Mouse (Mus musculus) ES-Bruce4 (cell line): Measurements from ENCODE around the gene Ebf4. TPM values are rescaled to one million over a fixed set of nuclear protein-coding genes. Genes with fewer than 3 reads are reported as not detected.

Source experiments
- H3K27ac ChIP-seq: 2 replicates; pipeline ENCODE4 v1.5.1; 2012; ENCODE audit warnings: low read length, inconsistent platforms; ENCODE audit not compliant: insufficient read depth
- H3K27me3 ChIP-seq: 2 replicates; pipeline ENCODE4 v1.6.1; 2012; ENCODE audit warnings: mild to moderate bottlenecking, low read length, inconsistent platforms; ENCODE audit not compliant: control insufficient read depth, poor library complexity, insufficient read depth, severe bottlenecking
- H3K36me3 ChIP-seq: 2 replicates; pipeline ENCODE4 v1.6.1; 2012; ENCODE audit warnings: inconsistent platforms, mild to moderate bottlenecking, low read length, moderate library complexity; ENCODE audit not compliant: control insufficient read depth, poor library complexity, insufficient read depth, severe bottlenecking
- H3K4me1 ChIP-seq: one replicate; pipeline ENCODE4 v1.8.1; 2011; ENCODE audit warnings: low read length; ENCODE audit not compliant: control insufficient read depth, insufficient read depth
- H3K4me3 ChIP-seq: 2 replicates; pipeline ENCODE4 v1.5.1; 2011; ENCODE audit warnings: low read depth, mild to moderate bottlenecking, low read length
- H3K9ac ChIP-seq: 2 replicates; pipeline ENCODE4 v1.6.1; 2012; ENCODE audit warnings: low read depth, mild to moderate bottlenecking, inconsistent platforms; ENCODE audit not compliant: poor library complexity, severe bottlenecking
- H3K9me3 ChIP-seq: replicated peaks from 2 replicates; pipeline ENCODE4 v1.6.1; 2012; ENCODE audit warnings: mild to moderate bottlenecking, low read length, inconsistent platforms; ENCODE audit not compliant: control insufficient read depth, poor library complexity, insufficient read depth, severe bottlenecking
- CTCF ChIP-seq: IDR thresholded peaks from one replicate; pipeline ENCODE4 v1.8.1; 2011; ENCODE audit warnings: low read depth, low read length
- EP300 ChIP-seq: IDR thresholded peaks from 2 replicates; pipeline ENCODE4 v1.6.1; 2011; ENCODE audit warnings: low read depth, low read length; ENCODE audit not compliant: insufficient read depth
- POLR2A ChIP-seq: IDR thresholded peaks from one replicate; pipeline ENCODE4 v1.8.1; 2011; ENCODE audit warnings: low read length; ENCODE audit not compliant: insufficient read depth
- polyA plus RNA-seq: library from polyadenylated mRNA; stranded (reverse); fragments of >200 nt; gene quantifications from 2 replicates; pipeline ENCODE4 v1.2.4, GENCODE M21; 2011; ENCODE audit warnings: low read depth; ENCODE audit not compliant: missing spikeins, insufficient read depth, insufficient read length

The Ebf4 gene
- polyA plus RNA-seq, 1 experiment = 4.8 TPM

DNA sequence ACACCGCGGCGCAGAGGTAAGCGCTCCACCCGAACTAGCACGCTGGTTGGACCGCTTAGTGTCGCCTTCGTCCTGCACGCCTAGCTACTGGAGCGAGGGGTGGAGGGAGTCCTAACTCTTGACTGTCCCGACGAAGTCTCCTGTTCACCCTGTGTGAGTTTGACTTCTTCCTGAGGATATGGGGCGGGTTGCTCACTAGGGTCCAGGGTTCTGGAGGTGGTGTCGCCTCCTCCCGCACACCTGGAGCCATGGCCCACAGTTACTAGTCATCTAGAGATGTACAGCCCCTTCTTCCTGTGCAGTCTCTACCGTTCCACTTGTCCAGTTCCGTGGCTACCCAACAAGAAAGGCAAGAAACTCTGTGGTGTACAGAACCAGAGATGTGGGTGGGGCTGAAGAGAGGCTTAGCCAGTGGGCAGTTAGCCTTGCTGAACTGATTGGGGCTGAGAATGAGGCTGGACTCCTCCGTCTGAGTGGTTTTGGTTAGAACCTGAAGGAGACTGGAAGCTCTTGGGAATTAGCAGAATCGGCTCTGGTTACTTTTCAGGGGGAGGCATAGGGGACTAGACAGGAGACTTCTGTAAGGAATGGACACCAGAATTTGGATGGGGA lies 1.3 kb downstream of the Ebf4 start:
- Histone ChIP-seq H3K27me3 (0 out of 2 replicates have a peak, but pooled peaks cover 3% of the 10 kb centered on the region), H3K9ac (peak overlapping the region; percentile 41), H3K27ac (no peak overlapping the region), H3K9me3 (no peaks in the 10 kb centered on the region), H3K36me3 (no peaks in the 10 kb centered on the region), H3K4me3 (peak overlapping the region; percentile 57), H3K4me1 (no peaks in the 10 kb centered on the region)
- TF ChIP-seq POLR2A = no peak
- no peak for TF ChIP-seq CTCF
- no peak for TF ChIP-seq EP300

DNA sequence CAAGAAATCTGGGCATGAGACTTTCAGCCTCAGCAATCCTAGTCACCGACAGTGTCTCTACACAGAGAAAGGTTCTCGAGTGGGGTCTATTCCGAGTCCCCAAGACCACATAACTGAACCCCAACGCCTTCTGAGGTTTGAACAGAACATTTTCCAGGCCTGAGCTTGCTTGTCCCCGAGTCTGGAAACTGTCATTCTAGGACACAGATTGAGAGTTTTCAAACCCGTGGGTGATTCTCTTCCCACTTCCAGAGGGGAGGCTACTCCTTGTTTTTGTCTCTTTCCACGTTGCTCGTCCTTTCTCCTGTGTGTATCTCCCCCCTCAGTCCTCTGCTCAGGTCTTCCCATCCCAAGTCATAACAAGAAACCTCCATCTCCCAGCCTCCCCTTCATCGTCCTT lies 2.6 kb downstream of the Ebf4 start:
- H3K27me3 ChIP-seq = 0 out of 2 replicates have a peak, but pooled peaks cover 3% of the 10 kb centered on the region
- no peak overlapping the region for H3K27ac ChIP-seq
- H3K9ac ChIP-seq = no peak overlapping the region
- no peak overlapping the region for H3K4me3 ChIP-seq
- H3K9me3 ChIP-seq = no peaks in the 10 kb centered on the region
- H3K36me3 ChIP-seq = no peaks in the 10 kb centered on the region
- TF ChIP-seq EP300 = no peak
- TF ChIP-seq POLR2A = no peak
- no peak for TF ChIP-seq CTCF
- H3K4me1 ChIP-seq = no peaks in the 10 kb centered on the region

DNA sequence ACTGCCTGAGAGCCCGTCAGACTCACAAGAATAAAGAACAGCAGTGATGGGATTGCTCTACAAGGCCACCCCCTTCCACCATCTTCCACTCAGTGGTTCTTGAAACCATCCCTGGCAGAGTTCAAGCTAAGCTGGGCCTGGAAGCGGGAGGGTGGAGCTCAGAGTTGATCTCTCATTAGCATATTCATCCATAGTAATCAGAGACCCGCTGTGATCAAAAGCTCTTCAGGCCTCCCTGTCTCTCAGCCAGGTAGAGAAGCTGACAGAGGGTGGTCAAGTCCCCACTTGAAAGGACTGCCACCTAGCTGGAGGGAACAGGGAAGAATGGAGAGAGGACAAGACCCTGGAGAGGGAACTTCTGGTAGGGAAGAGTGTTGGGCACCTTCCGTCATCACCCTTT lies 8.0 kb downstream of the Ebf4 start:
- no peaks in the 10 kb centered on the region for H3K27me3 ChIP-seq
- H3K4me1 ChIP-seq = no peaks in the 10 kb centered on the region
- H3K4me3 ChIP-seq = no peak overlapping the region
- H3K9ac ChIP-seq = no peak overlapping the region
- TF ChIP-seq POLR2A = no peak
- TF ChIP-seq CTCF = no peak
- no peak for TF ChIP-seq EP300
- H3K36me3 ChIP-seq = no peaks in the 10 kb centered on the region
- no peaks in the 10 kb centered on the region for H3K9me3 ChIP-seq
- no peak overlapping the region for H3K27ac ChIP-seq

DNA sequence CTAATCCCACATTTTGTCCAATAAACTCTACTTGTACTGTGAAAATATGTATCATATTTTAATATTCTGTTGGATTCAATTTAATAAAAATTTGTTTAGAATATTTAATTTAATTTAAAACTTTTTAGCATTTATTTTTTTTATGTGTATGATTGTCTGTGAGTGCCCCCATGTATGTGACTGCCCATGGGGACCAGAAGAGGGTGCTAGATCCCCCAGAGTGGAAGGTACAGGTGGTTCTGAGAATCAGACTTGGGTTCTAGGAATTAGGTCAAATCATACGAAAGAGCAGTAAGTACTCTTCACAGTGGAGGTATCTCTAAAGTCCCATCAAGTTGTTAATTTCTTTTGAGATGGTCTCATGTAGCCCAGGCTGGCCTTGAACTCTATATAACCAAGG lies 32.1 kb downstream of the Ebf4 start:
- Histone ChIP-seq H3K4me1 (no peaks in the 10 kb centered on the region), H3K36me3 (no peaks in the 10 kb centered on the region), H3K27ac (no peak overlapping the region), H3K9me3 (no peaks in the 10 kb centered on the region), H3K27me3 (no peaks in the 10 kb centered on the region), H3K4me3 (no peak overlapping the region), H3K9ac (no peak overlapping the region)
- TF ChIP-seq CTCF = peak; percentile 8
- TF ChIP-seq EP300 = no peak
- TF ChIP-seq POLR2A = no peak

DNA sequence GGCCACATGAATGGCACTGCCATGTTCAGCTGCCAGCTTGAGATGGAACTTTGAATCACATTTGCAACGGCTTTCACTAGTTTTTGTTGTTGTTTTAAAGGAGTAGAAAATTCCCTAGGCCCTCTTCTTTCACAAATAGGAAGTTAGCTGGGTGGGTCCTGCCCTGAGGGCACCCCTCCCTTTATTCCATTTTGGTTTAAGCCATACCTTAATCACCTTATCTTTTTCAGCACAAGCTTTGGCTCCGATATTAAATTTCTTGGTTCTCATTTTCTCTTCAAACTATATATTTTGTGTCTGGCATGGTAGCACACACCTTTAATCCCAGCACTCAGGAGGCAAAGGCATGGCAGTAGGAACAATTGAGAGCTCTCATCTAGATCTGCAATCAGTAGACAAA lies 34.5 kb downstream of the Ebf4 start:
- Histone ChIP-seq H3K9ac (no peak overlapping the region), H3K4me1 (no peaks in the 10 kb centered on the region), H3K27me3 (no peaks in the 10 kb centered on the region; the same call in 1 of the 2 replicates), H3K9me3 (no peaks in the 10 kb centered on the region), H3K27ac (no peak overlapping the region), H3K36me3 (no peaks in the 10 kb centered on the region), H3K4me3 (no peak overlapping the region)
- no peak for TF ChIP-seq CTCF
- no peak for TF ChIP-seq POLR2A
- TF ChIP-seq EP300 = no peak

DNA sequence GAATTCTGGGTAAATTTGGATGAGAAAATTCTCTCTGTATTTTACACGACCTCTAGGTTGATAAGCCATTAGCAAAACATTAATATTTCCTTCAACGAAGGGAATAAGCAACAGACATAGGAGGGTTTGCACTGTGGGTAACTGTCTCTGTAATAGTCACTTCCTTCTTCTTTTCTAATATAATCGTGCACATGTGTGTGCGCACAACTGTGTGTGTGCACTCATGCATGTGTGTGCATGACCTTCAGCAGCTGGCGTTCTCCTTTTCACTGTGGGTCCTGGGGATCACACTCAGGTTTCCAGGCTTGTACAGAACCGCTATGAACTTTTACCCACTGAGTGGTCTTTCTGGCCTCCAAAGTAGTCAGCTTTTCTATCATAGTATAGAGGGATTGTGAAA lies 40.1 kb downstream of the Ebf4 start:
- TF ChIP-seq CTCF (no peak), POLR2A (no peak), EP300 (no peak)
- no peaks in the 10 kb centered on the region for H3K36me3 ChIP-seq
- no peaks in the 10 kb centered on the region; the same call in 1 of the 2 replicates for H3K27me3 ChIP-seq
- no peak overlapping the region for H3K9ac ChIP-seq
- no peaks in the 10 kb centered on the region for H3K9me3 ChIP-seq
- no peak overlapping the region for H3K27ac ChIP-seq
- H3K4me1 ChIP-seq = no peaks in the 10 kb centered on the region
- no peak overlapping the region for H3K4me3 ChIP-seq
